Mouse (Mus musculus) gastrocnemius, postnatal 14 days (tissue): ENCODE data around the gene Tnfrsf8. TPM values are rescaled to one million over a fixed set of nuclear protein-coding genes. Genes with fewer than 3 reads are reported as not detected.
"Not testable (repeated sequence)": the region's sequence is repeated elsewhere in the genome, so short reads cannot be mapped to it uniquely, and the experiment has no call there.

Experiments used
- DNase-seq: peaks from one replicate; pipeline ENCODE4 v3.0.0; 2021; ENCODE audit warnings: mixed read lengths
- intact Hi-C: fragments of 180-260 bp; cut with DNase I; formaldehyde crosslinking; loops from one replicate; pipeline ENCODE4 v1.15.1; 2025; ENCODE audit warnings: low total_unique reads
- long read RNA-seq, 2 experiments: library from polyadenylated mRNA; stranded (forward); transcript quantifications; one replicate each; pipeline ENCODE4 v2.0.0; 2021
- total RNA-seq, 2 experiments: library from RNA; stranded (reverse); gene quantifications; 2 replicates each; pipeline ENCODE4 v1.2.3; 2021

Tnfrsf8 gene
- under 1 TPM; 0.08 to 0.09 TPM for total RNA-seq
- long read RNA-seq, experiment 1 = 0 reads
- long read RNA-seq, experiment 2 = 0 reads

- intact Hi-C loops = no loop called here
- DNase-seq = no peak
Observed at GRCm38 (mm10) chr4:145314836-145315467, at the start of gene Tnfrsf8. Gene Tnfrsf8, minus strand, starts transcription at chr4:145315164.

DNA sequence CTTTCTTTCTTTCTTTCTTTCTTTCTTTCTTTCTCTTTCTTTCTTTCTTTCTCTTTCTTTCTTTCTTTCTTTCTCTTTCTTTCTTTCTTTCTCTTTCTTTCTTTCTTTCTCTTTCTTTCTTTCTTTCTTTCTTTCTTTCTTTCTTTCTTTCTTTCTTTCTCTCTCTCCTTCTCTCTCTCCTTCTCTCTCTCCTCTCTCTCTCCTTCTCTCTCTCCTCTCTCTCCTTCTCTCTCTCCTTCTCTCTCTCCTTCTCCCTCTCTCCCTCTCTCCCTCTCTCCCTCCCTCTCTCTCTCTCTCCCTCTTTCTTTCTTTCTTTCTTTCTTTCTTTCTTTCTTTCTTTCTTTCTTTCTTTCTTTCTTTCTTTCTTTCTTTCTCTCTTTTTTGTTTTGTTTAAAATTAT, 46.7 kb upstream of the Tnfrsf8 start:
- not testable (repeated sequence) for DNase-seq
- intact Hi-C loops = loop anchor here (5.0 kb wide), 1 partner anchor 36 kb away; no protein-coding TSS in a partner anchor

GRCm38 (mm10) chr4:145361065-145361464, 46.1 kb upstream of the Tnfrsf8 start:
- no peak for DNase-seq
- intact Hi-C loops = loop anchor here (5.0 kb wide), 1 partner anchor 36 kb away; no protein-coding TSS in a partner anchor

DNA sequence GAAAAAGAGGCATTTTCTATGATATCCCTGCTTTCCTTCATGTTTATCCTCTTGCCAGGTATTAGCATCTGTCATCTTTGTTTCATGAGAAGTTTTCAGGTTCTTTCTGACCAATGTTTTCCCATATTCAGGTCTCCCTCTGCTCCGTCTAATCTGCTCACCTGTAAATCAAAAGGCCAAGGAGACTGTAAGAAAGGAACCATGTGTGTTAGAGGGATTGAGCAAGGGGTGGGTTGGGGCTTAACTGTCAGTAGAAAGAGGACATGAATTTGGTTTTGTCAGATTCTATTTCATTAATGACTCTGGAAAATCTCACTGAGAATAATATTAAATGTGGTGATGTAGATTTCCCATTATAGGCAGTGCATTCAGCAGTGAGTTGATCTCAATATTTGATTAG, 45.6 kb upstream of the Tnfrsf8 start:
- no peak for DNase-seq
- intact Hi-C loops = loop anchor here (5.0 kb wide), 1 partner anchor 37 kb away; no protein-coding TSS in a partner anchor

DNA sequence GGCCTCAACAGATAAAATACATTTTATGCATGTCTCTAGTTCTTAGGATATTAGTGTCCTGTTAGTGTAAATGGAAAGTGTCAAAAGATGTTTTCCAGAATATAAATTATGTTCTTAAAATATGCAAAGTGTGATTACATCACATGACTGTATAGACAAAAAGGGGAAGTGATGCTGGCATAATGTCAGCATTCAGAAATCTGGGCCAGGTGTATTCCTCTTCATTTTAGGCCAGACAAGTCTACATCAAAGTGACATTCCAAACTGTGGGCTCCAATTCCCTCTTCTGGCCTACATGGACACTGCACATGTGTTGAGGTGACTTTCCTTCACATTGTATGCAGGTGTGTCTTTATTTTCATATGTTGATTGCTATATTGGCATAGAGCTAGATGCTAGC, 41.3 kb upstream of the Tnfrsf8 start:
- DNase-seq = no peak
- intact Hi-C loops = no loop called here

GRCm38 (mm10) chr4:145353855-145354254, 38.9 kb upstream of the Tnfrsf8 start:
- intact Hi-C loops = no loop called here
- DNase-seq = no peak

GRCm38 (mm10) chr4:145344948-145345347, 30.0 kb upstream of the Tnfrsf8 start:
- DNase-seq = no peak
- intact Hi-C loops = no loop called here

DNA sequence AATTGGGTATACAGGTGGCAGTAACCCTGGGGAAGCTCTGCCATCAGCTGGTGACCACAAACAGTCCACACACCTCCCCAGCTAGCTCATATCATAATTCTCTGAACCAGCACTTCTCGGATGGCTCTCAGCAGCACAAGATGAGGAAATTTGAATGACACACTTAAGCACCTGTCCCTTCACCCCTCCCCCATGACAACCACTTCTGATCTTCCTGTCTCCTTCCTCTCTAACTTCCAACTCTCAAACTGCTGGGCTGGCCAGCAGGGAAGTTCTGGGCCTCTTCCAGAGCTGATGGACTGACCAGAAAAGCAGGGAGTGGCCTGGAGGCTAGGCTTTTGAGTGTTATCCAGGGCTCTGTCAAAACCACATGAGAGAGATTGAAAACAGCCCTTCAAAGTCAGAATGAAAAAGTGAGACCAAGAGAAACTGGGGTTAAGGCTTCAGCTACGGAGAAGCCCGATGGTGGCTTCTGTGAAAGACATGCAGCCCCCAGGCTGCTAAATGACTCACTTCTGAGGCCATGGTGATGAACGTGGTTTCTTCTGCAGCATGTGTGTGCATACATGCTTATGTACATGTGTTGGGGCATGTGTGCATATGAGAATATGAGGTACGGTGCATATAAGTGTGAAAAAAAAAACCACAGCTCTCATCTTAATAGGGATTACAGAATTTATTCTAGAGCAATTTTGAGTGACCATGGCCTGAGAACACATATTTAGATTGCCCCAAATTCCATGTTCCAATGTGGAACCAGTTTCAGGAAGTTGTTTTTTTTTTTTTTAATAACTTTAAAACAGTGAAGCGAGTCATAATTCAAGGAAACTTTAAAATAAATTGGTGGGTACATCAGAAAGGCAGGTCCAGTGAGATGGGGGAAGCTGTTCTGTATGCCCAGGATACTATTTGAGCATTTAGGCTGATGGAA, 27.2 kb upstream of the Tnfrsf8 start:
- DNase-seq = no peak
- intact Hi-C loops = no loop called here

GRCm38 (mm10) chr4:145337906-145338858, 23.2 kb upstream of the Tnfrsf8 start:
- intact Hi-C loops = no loop called here
- no peak for DNase-seq

DNA sequence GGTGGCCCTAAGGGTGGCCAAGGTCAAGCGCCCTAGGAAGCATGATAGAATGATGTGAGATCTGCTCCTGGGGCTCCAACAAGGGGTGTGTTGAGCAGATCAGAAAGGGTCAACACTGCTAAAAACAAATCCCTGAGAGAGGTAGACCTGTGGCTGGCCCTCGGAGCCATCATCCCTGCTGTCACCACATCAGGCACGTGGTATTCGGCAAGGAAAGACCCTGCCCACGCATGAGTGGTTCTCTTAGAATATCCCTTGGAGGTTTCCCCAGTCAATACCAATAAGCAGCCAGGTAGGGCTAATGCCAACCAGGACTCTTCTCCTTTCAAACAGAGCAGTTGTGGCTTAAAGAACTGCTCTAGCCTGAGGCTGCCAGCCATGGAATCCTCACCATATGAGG, 21.6 kb upstream of the Tnfrsf8 start:
- no peak for DNase-seq
- intact Hi-C loops = no loop called here

DNA sequence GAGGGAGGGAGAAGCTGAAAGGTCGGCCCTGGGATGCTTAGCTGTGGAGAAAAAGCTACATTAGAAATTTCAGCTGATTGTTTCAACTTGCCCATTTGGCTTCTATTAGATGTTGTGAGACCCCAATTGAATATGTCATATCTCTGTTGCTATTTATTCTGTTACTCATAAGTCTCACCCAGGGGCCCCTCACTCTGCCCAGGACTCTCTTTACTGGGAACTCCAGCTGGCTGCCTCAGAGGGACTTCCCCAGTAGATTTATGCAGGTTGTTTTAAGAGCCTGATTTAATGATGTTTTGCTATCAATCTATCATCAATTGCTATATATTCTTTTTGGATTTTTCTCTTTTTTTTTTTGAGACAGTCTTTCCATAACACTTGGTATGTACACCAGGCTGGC, 21.1 kb upstream of the Tnfrsf8 start:
- intact Hi-C loops = no loop called here
- DNase-seq = no peak

- intact Hi-C loops = no loop called here
- DNase-seq = no peak
Observed at GRCm38 (mm10) chr4:145323631-145324030, 8.7 kb upstream of the Tnfrsf8 start.

DNA sequence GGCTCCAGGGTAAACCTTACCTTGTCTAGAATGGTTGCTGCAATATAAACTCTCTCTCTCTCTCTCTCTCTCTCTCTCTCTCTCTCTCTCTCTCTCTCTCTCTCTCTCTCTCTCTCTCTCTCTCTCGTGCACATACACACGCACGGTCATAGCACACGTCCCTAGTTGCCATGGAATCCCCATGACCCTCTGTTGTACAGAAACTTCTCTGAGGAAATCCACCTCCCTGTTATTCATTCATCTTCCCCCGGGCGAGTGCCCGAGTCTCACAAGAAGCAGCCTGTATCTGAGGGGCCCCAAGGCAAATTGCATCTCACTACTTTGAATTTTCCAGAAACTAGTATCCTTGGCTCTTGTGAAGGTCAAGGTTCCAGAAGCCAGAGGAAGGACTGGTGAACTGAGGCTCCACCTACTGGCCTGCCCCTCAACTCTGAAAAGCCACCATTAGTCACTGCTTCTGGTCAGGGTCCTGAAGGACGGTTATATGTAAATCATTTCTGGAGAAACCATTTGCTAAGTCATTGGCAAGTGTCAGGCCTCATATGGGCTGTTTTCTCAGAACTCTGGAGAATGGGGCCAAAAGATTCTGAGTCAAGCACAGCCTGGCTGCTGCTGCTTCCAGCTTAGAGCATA, 8.1 kb upstream of the Tnfrsf8 start:
- intact Hi-C loops = no loop called here
- no peak for DNase-seq

- intact Hi-C loops = no loop called here
Observed at GRCm38 (mm10) chr4:145322211-145322610, 7.2 kb upstream of the Tnfrsf8 start.

DNA sequence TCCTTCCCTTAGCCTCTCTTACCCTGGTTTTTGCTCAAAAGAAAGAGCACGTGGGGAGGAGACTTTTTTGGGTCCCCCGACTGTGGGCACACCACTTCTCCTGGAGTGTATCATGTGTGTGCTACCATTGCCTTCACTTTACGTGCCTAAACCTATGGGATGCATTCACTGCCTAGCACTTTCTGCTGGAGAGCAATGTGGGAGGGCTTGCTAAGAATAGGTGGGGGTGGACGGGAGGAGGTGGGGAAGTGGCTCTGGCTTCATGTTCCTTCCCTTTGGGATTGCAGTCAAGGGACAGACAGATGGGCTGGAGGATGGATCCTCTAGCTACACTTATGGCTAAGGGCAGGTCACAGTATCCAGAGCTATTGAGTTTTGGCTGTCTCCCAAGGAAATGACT, 5.7 kb upstream of the Tnfrsf8 start:
- DNase-seq = no peak
- intact Hi-C loops = no loop called here

More at GRCm38 (mm10) chr4:145322211-145322610, 7.2 kb upstream of the Tnfrsf8 start:
- no peak for DNase-seq

- peak; percentile 28 for DNase-seq
- intact Hi-C loops = no loop called here
Observed at GRCm38 (mm10) chr4:145319274-145320226, 4.6 kb upstream of the Tnfrsf8 start.

DNA sequence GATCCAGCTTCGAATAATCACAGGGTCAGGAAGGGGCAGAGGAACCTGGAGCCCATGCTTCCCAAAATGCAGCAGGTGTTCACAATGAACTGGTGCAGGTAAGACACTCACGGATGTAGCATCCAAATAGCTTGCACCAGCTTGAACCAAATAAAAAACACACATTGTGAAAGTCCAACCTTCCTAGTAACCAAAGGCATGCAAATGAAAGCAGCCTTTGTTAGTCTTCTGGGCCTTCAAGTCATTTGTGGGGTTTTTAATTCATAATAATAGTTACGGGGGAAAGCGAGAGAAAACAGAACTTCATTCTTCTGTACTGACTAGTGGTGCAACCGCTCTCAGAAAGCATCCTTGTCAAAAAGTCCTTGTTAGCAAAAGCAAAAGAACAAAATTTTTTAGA, 1.7 kb upstream of the Tnfrsf8 start:
- no peak for DNase-seq
- intact Hi-C loops = no loop called here

GRCm38 (mm10) chr4:145313966-145314365, 998 bp downstream of the Tnfrsf8 start:
- no peak for DNase-seq
- intact Hi-C loops = no loop called here
